In the genomic region with DNA sequence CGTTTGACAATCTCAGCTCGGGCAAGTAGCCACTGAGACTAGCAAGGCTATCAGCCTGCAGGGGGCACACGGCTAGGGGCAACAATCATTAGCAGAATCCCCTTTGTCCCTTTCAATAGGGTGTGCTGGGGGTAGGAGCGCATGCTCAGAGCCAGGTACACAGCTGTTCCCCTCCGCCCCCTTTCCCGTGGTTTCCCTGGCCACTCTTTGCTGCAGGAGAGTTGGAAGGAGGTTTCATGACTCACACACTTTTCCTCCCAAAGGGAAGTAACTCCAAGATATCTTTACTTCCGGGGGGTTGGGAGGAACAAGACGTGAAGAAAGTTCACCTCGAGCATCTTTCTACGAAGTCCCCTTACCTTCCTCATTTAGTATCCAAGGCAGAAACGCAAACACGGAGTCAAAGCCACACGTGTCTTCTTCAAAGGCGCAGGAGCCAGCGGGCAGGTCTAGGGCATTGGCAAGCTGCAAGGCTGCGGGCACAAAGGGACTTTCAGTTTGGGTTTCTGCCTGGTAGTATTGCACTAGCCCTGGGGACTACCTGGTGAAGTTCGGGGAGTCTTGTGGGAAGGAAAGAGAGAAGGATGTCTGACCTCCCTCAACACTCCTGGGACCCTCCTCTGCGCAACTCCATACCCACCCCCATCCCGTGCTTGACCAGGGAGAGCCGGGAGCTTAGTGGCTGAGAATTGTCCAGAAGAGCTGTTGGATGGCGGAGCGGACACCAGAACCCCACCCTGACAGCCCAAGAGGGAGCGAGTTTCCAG, we compare ENCODE assay signal across 8 mouse cellular contexts. TPM values are rescaled to one million over a fixed set of nuclear protein-coding genes. Genes with fewer than 3 reads are reported as not detected.
DNase-seq lines count a peak whose midpoint lies in the region; ATAC-seq and TF ChIP-seq lines count a peak whose summit lies in the region.

No protein-coding gene starts in this region.

- WGBS in limb, embryonic 14.5 days: 2% methylated on average over 20 of the region's 23 CpGs
- WGBS in midbrain, embryonic 11.5 days: under 1% methylated on average over 23 of the region's 23 CpGs

- peak overlapping the region; percentile 61 for H3K9ac ChIP-seq in limb, embryonic 14.5 days (ENCODE audit: low read depth, low read length, severe bottlenecking)
- H3K9ac ChIP-seq in midbrain, embryonic 11.5 days (ENCODE audit: low read length): peak overlapping the region; percentile 52

- no peaks in the 10 kb centered on the region for H3K36me3 ChIP-seq in limb, embryonic 14.5 days (ENCODE audit: control insufficient read depth, insufficient read depth, low read length)
- no peaks in the 10 kb centered on the region for H3K36me3 ChIP-seq in midbrain, embryonic 11.5 days (ENCODE audit: control insufficient read depth, insufficient read depth, low read length)

- intact Hi-C loops in heart, postnatal 36 days (cut with DNase I): no loop called here

- peak; percentile 41 for TF ChIP-seq CTCF in bone marrow macrophage, adult 2 months (IDR thresholded peaks at IDR 0.05; ENCODE audit: low read depth, low read length)

- no peak for TF ChIP-seq POLR2A in bone marrow macrophage, adult 2 months (IDR thresholded peaks at IDR 0.05; ENCODE audit: borderline replicate concordance, low read depth, low read length)
- no peak for TF ChIP-seq POLR2A in limb, embryonic 14.5 days (IDR thresholded peaks at IDR 0.05; ENCODE audit: borderline replicate concordance, extremely low read depth, insufficient read depth, insufficient read length)

- H3K27ac ChIP-seq in bone marrow macrophage, adult 2 months (ENCODE audit: insufficient read depth, low read depth, low read length): no peak overlapping the region
- no peak overlapping the region for H3K27ac ChIP-seq in limb, embryonic 14.5 days (replicated peaks; ENCODE audit: low read depth, low read length)
- no peak overlapping the region for H3K27ac ChIP-seq in midbrain, embryonic 11.5 days (ENCODE audit: low read depth, low read length)

- peak overlapping the region; percentile 68 for H3K4me3 ChIP-seq in bone marrow macrophage, adult 2 months (ENCODE audit: insufficient read depth, low read length)
- peak overlapping the region; percentile 43 for H3K4me3 ChIP-seq in limb, embryonic 14.5 days (replicated peaks; ENCODE audit: low read length)
- H3K4me3 ChIP-seq in midbrain, embryonic 11.5 days (ENCODE audit: low read depth, low read length): peak overlapping the region; percentile 39

- no peak; the same call in 1 of the 2 replicates for ATAC-seq in limb, embryonic 14.5 days (ENCODE audit: low FRiP score, low read depth)
- ATAC-seq in midbrain, embryonic 11.5 days (ENCODE audit: low FRiP score): peak; percentile 55

- peaks cover 39% of the 10 kb centered on the region for H3K4me1 ChIP-seq in bone marrow macrophage, adult 2 months (ENCODE audit: control insufficient read depth, insufficient read depth, low read length)
- peaks cover 13% of the 10 kb centered on the region; the same call in 1 of the 2 replicates for H3K4me1 ChIP-seq in limb, embryonic 14.5 days (ENCODE audit: control insufficient read depth, insufficient read depth, low read length)
- peaks cover 7% of the 10 kb centered on the region for H3K4me1 ChIP-seq in midbrain, embryonic 11.5 days (ENCODE audit: control insufficient read depth, insufficient read depth, low read length)

- H3K27me3 ChIP-seq in limb, embryonic 14.5 days (ENCODE audit: control insufficient read depth, insufficient read depth, low read length): no peaks in the 10 kb centered on the region
- no peaks in the 10 kb centered on the region for H3K27me3 ChIP-seq in midbrain, embryonic 11.5 days (ENCODE audit: control insufficient read depth, insufficient read depth, low read length)

- no peaks in the 10 kb centered on the region for H3K9me3 ChIP-seq in limb, embryonic 14.5 days (ENCODE audit: control insufficient read depth, low read length)
- H3K9me3 ChIP-seq in midbrain, embryonic 11.5 days (ENCODE audit: control insufficient read depth, low read length): no peaks in the 10 kb centered on the region

- peak; percentile 5 for DNase-seq in kidney, adult 18-20 months
- DNase-seq in kidney, adult 8-10 months: no peak
- peak; percentile 14 for DNase-seq in fibroblast of lung, adult 2 months (ENCODE audit: low read depth)
- peak; percentile 31 to 39 for DNase-seq in heart, postnatal 36 days
- DNase-seq in limb, embryonic 14.5 days (ENCODE audit: low spot score): no peak
- peak; percentile 94 for DNase-seq in midbrain, embryonic 11.5 days (ENCODE audit: low spot score, missing footprints)
- DNase-seq in telencephalon, adult 2 months (ENCODE audit: low read depth, low spot score): peak; percentile 19

- peak overlapping the region; percentile 97 for H3K4me2 ChIP-seq in limb, embryonic 14.5 days (replicated peaks; ENCODE audit: low read depth, low read length, severe bottlenecking)
- peak overlapping the region; percentile 86 for H3K4me2 ChIP-seq in midbrain, embryonic 11.5 days

RNA-seq across cellular contexts. Expression of a gene that starts 0.8 kb away (rescaled TPM):
- 3.4 and 3.8 TPM in 2 replicates for polyA plus RNA-seq in bone marrow macrophage, adult 2 months (2012; ENCODE audit: insufficient read depth, insufficient read length, missing spikeins)
- 1 to 10 TPM; 2.0 to 2.6 TPM for total RNA-seq in heart, postnatal 36 days (2021)
- 3.0 TPM in 2 replicates for polyA plus RNA-seq in limb, embryonic 14.5 days (2012; rRNA removed)
- polyA plus RNA-seq in limb, embryonic 14.5 days (2014; fragmentation: Nextera tagmentation; extraction: Ambion mirVana): 2.3 and 2.6 TPM in 2 replicates
- 1.5 and 1.9 TPM in 2 replicates for polyA plus RNA-seq in midbrain, embryonic 11.5 days (2014; fragmentation: Nextera tagmentation; extraction: Ambion mirVana)

Comparison
In these comparisons a context has a peak if more than half of its experiments do, and no peak if none do; other contexts are left out.
1. DNase-seq: peak in kidney, adult 18-20 months (single experiment), fibroblast of lung, adult 2 months (single experiment), heart, postnatal 36 days (2 of 2), midbrain, embryonic 11.5 days (single experiment) and telencephalon, adult 2 months (single experiment); none in kidney, adult 8-10 months (0 of 2) and limb, embryonic 14.5 days (single experiment).
2. Peak in every context shown above with its lines, with median percentiles within 50 percentile points of each other: H3K4me3 ChIP-seq.